Mouse (Mus musculus) left cerebral cortex, postnatal 14 days (tissue): Measurements from ENCODE around the gene Kera. TPM values are rescaled to one million over a fixed set of nuclear protein-coding genes. Genes with fewer than 3 reads are reported as not detected.

Experiments used
- DNase-seq, 2 experiments: peaks; one replicate each; pipeline ENCODE4 v3.0.0; 2021 to 2022; ENCODE audit warnings: low spot score in 2 of 2, mixed read lengths in 1 of 2
- intact Hi-C: fragments of 180-260 bp; cut with DNase I; formaldehyde crosslinking; loops from one replicate; pipeline ENCODE4 v1.15.1; 2025
- total RNA-seq, 2 experiments: library from RNA; stranded (reverse); gene quantifications; 2 replicates each; pipeline ENCODE4 v1.2.3; 2021

The Kera gene
- total RNA-seq, 2 experiments from 2014 or later = not detected

DNA sequence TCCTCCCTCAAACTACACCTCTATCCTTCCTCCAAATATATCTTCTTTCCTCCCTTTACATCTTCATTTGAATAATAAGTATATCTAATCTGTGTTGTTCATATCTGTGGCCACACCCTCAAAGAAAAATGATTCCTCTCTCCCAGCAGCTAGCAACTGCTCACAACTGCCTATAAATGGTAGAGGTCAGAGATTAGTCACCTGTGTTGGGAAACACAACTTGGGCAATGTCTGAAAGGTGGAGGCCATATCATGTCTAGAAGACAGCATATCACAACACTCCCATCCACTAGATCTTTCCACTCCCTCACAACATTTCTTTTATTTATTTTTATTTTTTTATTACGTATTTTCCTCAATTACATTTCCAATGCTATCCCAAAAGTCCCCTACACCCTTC, 52.8 kb downstream of the Kera start:
- intact Hi-C loops = no loop called here
- DNase-seq = no peak

Other genes with a start within 250 kb of the Kera start
- gene Dcn, start 127.3 kb upstream of the Kera start, total RNA-seq = 10 to 100 TPM; 25.2 to 35.6 TPM
- 1 to 10 TPM; 3.9 TPM for gene Lum, start 41.8 kb upstream of the Kera start, total RNA-seq
- under 1 TPM; 0.20 to 0.44 TPM for gene Epyc, start 37.2 kb downstream of the Kera start, total RNA-seq
- gene Ccer1, start 86.2 kb downstream of the Kera start, total RNA-seq = not detected
- under 1 TPM in 1 of 2 experiments, not detected in 1; 0.23 TPM for gene C030005K15Rik, start 119.9 kb downstream of the Kera start, total RNA-seq